Mouse (Mus musculus): ENCODE data around the gene Efna5. TPM values are rescaled to one million over a fixed set of nuclear protein-coding genes. Genes with fewer than 3 reads are reported as not detected.
A peak's percentile ranks its signal among the peaks of the same experiment; 100 is the strongest.

The Efna5 gene
- polyA plus RNA-seq, 1 experiment, result 2.5 TPM

DNA sequence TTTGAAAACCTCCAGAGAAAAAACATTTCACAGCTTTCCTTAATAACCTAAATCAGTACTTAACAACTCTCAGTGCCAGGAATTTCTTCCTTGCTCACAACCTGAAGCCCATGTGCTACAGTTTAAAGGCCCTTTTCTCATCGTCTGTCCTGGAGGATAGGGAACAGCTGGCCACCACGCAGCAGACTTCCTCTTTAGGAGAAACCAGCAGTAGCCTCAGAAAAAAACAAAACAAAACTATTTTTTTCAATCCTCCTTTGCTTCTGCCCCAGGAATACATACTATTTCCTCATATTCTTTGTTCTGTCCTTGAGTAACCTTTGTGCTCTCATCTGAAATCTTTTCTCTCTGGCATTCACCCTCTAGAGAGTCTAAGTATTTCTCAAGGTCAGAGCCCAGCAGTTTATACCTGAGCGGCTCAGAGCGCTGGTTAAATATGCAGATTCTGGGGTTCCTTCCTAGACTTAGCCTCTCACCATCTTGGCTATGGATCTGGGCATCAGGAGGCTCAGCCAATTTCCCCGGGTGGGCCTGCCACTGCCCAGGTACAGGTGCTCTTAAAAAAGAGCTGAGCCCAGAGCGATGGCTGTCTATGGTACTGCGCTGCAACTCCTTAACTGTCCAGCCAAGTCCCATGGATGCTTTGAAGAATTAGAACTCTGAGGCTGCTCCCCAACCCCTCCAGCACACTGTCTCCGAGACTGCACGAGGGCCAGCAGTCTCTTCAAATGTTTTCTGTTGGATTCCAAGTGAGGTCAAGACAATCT lies 306.4 kb downstream of the Efna5 start:
- TF ChIP-seq CTCF (conservative IDR thresholded peaks at IDR 0.05; ENCODE audit: insufficient read depth, insufficient read length, low read depth, low read length) (no peak), POLR2A (IDR thresholded peaks at IDR 0.05; ENCODE audit: low read depth, low read length) (no peak)
- no peaks in the 10 kb centered on the region for H3K27me3 ChIP-seq (replicated peaks; ENCODE audit: control insufficient read depth, insufficient read depth, low read length)
- no peak overlapping the region for H3K4me3 ChIP-seq (ENCODE audit: insufficient read depth, low read depth, low read length)
- H3K4me1 ChIP-seq (ENCODE audit: control insufficient read depth, insufficient read depth, low read length), result no peaks in the 10 kb centered on the region
- peak; percentile 8 for DNase-seq
- H3K36me3 ChIP-seq (ENCODE audit: control insufficient read depth, insufficient read depth, low read length), result no peaks in the 10 kb centered on the region
- no peak overlapping the region for H3K27ac ChIP-seq (ENCODE audit: insufficient read depth, low read depth, low read length)
- WGBS, result 65% methylated on average over 9 of the region's 9 CpGs

- WGBS, result 73% methylated on average over 1 of the region's 1 CpGs
- Histone ChIP-seq H3K4me1 (ENCODE audit: control insufficient read depth, insufficient read depth, low read length) (no peaks in the 10 kb centered on the region), H3K4me3 (ENCODE audit: insufficient read depth, low read depth, low read length) (no peak overlapping the region), H3K27me3 (replicated peaks; ENCODE audit: control insufficient read depth, insufficient read depth, low read length) (no peaks in the 10 kb centered on the region), H3K27ac (ENCODE audit: insufficient read depth, low read depth, low read length) (no peak overlapping the region), H3K36me3 (ENCODE audit: control insufficient read depth, insufficient read depth, low read length) (no peaks in the 10 kb centered on the region)
- no peak for DNase-seq
- TF ChIP-seq POLR2A (IDR thresholded peaks at IDR 0.05; ENCODE audit: low read depth, low read length) (no peak), CTCF (conservative IDR thresholded peaks at IDR 0.05; ENCODE audit: insufficient read depth, insufficient read length, low read depth, low read length) (no peak)
These were observed 311.0 kb downstream of the Efna5 start for GRCm38 (mm10) chr17:62570101-62570500.

- Histone ChIP-seq H3K27ac (ENCODE audit: insufficient read depth, low read depth, low read length) (no peak overlapping the region), H3K4me1 (ENCODE audit: control insufficient read depth, insufficient read depth, low read length) (no peaks in the 10 kb centered on the region), H3K4me3 (ENCODE audit: insufficient read depth, low read depth, low read length) (no peak overlapping the region), H3K36me3 (ENCODE audit: control insufficient read depth, insufficient read depth, low read length) (no peaks in the 10 kb centered on the region), H3K27me3 (replicated peaks; ENCODE audit: control insufficient read depth, insufficient read depth, low read length) (no peaks in the 10 kb centered on the region)
- TF ChIP-seq CTCF (conservative IDR thresholded peaks at IDR 0.05; ENCODE audit: insufficient read depth, insufficient read length, low read depth, low read length), result no peak
- no peak for TF ChIP-seq POLR2A (IDR thresholded peaks at IDR 0.05; ENCODE audit: low read depth, low read length)
- no peak for DNase-seq
- WGBS, result 69% methylated on average over 4 of the region's 4 CpGs
These were observed 313.1 kb downstream of the Efna5 start for GRCm38 (mm10) chr17:62568019-62568418.

DNA sequence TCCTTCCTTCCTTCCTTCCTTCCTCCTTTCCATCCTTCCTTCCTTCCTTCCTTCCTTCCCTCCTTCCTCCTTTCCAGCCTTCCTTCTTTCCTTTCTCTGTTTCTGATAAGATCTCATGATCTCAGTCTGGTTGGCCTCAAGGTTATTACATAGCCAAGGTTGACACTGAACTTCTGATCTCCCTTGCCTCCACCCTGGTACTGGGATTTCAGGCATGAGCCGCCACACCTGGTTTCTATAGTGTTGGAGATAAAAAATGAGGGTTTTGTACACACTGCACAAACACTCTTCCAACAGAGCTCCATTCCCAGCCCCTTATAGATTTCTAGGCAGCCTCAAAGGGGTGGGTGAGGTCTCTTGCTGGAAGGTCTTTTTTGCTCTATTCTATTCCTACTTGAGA lies 315.5 kb downstream of the Efna5 start:
- no peak overlapping the region for H3K4me3 ChIP-seq (ENCODE audit: insufficient read depth, low read depth, low read length)
- TF ChIP-seq POLR2A (IDR thresholded peaks at IDR 0.05; ENCODE audit: low read depth, low read length), result no peak
- no peak for TF ChIP-seq CTCF (conservative IDR thresholded peaks at IDR 0.05; ENCODE audit: insufficient read depth, insufficient read length, low read depth, low read length)
- no peaks in the 10 kb centered on the region for H3K4me1 ChIP-seq (ENCODE audit: control insufficient read depth, insufficient read depth, low read length)
- H3K36me3 ChIP-seq (ENCODE audit: control insufficient read depth, insufficient read depth, low read length), result no peaks in the 10 kb centered on the region
- no peak for DNase-seq
- H3K27me3 ChIP-seq (replicated peaks; ENCODE audit: control insufficient read depth, insufficient read depth, low read length), result no peaks in the 10 kb centered on the region
- H3K27ac ChIP-seq (ENCODE audit: insufficient read depth, low read depth, low read length), result no peak overlapping the region
- 91% methylated on average over 1 of the region's 1 CpGs for WGBS

- no peak overlapping the region for H3K27ac ChIP-seq (ENCODE audit: insufficient read depth, low read depth, low read length)
- 76% methylated on average over 7 of the region's 7 CpGs for WGBS
- no peak for DNase-seq
- H3K4me1 ChIP-seq (ENCODE audit: control insufficient read depth, insufficient read depth, low read length), result no peaks in the 10 kb centered on the region
- TF ChIP-seq POLR2A (IDR thresholded peaks at IDR 0.05; ENCODE audit: low read depth, low read length), result no peak
- TF ChIP-seq CTCF (conservative IDR thresholded peaks at IDR 0.05; ENCODE audit: insufficient read depth, insufficient read length, low read depth, low read length), result no peak
- H3K27me3 ChIP-seq (replicated peaks; ENCODE audit: control insufficient read depth, insufficient read depth, low read length), result no peaks in the 10 kb centered on the region
- H3K36me3 ChIP-seq (ENCODE audit: control insufficient read depth, insufficient read depth, low read length), result no peaks in the 10 kb centered on the region
- no peak overlapping the region for H3K4me3 ChIP-seq (ENCODE audit: insufficient read depth, low read depth, low read length)
These were observed 318.7 kb downstream of the Efna5 start for GRCm38 (mm10) chr17:62562439-62562838.

DNA sequence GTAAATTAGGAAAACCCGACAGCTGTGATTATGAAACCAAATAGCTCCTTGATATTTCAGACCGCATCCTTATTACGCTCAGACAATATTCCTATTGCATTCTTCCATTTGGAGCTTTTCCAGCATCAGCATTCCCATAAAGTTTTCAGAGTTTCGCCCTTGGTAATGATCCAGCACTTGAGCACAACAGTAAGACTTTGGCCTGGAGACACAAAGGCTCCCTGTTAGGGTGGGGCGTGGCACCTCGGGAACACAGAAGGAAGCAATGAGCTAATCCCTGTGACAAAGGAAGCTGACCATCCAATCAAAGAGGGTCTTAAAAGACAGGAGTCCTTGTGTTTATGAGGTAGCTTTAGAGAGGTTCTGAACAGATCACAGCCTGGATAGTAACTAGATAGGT lies 323.9 kb downstream of the Efna5 start:
- no peaks in the 10 kb centered on the region for H3K4me1 ChIP-seq (ENCODE audit: control insufficient read depth, insufficient read depth, low read length)
- WGBS, result 77% methylated on average over 6 of the region's 6 CpGs
- H3K27me3 ChIP-seq (replicated peaks; ENCODE audit: control insufficient read depth, insufficient read depth, low read length), result no peaks in the 10 kb centered on the region
- no peak for TF ChIP-seq CTCF (conservative IDR thresholded peaks at IDR 0.05; ENCODE audit: insufficient read depth, insufficient read length, low read depth, low read length)
- H3K27ac ChIP-seq (ENCODE audit: insufficient read depth, low read depth, low read length), result no peak overlapping the region
- H3K36me3 ChIP-seq (ENCODE audit: control insufficient read depth, insufficient read depth, low read length), result no peaks in the 10 kb centered on the region
- no peak overlapping the region for H3K4me3 ChIP-seq (ENCODE audit: insufficient read depth, low read depth, low read length)
- no peak for DNase-seq
